Mouse (Mus musculus) lung, postnatal 14 days (tissue): ENCODE data around the gene Olfr1309.
"Not testable (repeated sequence)": the region's sequence is repeated elsewhere in the genome, so short reads cannot be mapped to it uniquely, and the experiment has no call there.

Source experiments
- DNase-seq: peaks from one replicate; pipeline ENCODE4 v3.0.0; 2021

Olfr1309 gene

DNA sequence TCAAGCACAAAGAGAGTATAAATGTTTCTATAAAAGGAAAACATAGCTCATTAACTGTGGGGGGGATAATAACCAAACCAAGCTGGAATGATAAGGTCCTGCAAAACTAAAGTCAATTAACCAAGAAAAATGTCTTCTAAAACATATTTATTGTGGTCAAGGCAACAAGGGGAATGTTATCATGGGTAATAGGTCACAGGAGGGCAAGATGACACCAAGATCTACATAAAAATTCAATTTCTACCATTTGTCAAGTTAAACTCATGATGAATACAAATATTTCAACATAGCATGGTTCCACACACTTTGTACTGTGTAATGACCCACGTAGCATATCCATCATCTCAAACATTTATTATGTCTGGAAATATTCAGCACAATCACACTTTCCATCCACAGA, at the start of gene Olfr1309:
TSS of gene Olfr1309 (minus strand) at position 101 of the 400 bp plus-strand sequence.
- DNase-seq: no peak

DNA sequence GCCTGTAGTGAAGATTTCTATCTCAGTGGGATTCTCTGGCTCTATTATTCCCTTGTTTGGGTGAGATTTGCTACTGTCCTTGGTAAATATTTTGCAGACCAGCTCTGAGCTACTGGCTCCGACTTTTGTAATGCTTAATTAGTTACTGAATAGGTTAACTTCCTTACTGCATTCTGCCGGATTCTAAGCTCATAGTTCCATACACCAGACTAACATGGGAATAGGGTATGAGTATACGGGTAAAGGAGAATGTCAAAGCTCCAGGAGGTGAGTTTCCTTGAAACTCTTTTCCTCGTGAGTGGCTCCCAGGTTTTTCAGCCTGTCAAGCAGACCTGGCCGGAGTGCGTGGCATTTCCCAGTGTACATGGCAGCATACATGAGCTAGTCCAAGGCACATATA, 36.9 kb upstream of the Olfr1309 start:
- DNase-seq: not testable (repeated sequence)

DNA sequence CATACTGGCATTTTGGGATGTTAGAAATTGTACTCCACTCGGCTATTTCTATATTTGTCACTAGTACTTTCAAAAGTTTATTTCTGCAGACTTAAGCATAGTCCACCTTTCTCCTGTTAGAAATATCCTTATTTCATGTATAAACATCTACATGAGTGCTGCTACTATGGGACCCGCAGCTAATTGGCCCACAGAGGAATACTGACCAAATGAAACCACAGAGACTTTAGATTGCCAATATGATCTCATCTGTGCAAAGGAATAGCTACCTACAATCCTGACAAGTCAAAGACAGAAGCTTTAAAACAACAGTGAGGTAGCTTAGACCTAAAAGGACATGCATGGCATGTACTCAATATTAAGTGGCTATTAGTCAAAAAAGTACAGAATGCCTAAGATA, 34.2 kb upstream of the Olfr1309 start, which contains the start of gene Olfr1311:
TSS of gene Olfr1311 (minus strand) at position 101 of the 400 bp plus-strand sequence.
- no peak for DNase-seq

DNA sequence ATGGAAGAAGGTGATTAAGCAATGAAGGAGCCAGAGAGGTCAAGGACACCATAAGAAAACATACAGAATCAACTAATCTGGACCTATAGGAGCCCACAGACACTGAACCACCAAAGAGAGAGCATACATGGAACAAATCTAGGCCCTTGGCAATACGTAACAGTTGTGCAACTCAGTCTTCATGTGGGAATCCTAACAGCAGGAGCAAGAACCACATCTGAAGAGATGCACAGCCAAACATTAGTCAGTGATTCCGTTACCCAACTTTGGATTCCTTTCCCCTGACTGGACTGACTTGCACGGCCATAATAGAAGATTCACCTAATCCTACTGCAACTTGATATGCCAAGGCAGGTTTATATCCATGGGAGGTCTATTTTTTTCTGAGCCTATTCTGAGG, 24.8 kb upstream of the Olfr1309 start:
- no peak for DNase-seq

DNA sequence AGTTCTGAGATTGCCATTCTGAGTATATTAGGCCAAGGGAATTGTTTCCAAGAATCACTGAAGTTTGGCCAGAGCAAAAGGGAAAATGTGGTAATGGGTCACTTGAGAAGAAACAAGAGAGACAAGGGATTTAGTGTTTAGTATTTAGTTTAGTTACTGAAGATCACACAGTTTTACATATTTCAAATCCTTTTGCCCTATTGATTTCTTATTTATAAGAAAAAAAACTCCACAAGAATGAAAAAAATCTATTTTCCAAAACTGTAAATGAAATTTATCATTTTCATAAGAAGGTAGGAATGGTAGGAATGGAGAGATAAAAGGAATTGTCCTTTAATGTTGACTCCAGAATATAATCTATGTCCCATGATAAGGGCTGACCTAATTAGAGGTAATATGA, 22.5 kb upstream of the Olfr1309 start, which contains the start of gene Olfr1310:
TSS of gene Olfr1310 (minus strand) at position 101 of the 400 bp plus-strand sequence.
- DNase-seq: no peak

DNA sequence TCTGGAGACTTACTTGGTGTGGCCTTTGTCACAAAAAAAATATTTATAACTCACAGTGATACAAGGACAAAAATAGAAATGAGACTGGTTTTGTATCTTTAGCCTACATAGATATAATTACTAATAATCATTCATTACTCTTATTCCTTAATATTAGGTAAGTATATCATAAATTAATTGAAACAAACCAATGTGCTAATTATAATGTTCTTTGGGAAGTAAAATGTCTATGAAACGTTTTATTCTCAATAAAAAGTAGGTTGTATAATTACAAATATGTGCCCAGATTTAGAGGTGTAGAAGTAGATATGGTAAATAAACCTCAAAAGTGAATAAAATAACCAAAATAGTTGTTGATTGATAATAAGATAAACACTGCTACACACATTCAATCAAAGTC, 25.2 kb downstream of the Olfr1309 start, which contains the start of gene Olfr1308:
TSS of gene Olfr1308 (minus strand) at position 101 of the 400 bp plus-strand sequence.
- DNase-seq: no peak

DNA sequence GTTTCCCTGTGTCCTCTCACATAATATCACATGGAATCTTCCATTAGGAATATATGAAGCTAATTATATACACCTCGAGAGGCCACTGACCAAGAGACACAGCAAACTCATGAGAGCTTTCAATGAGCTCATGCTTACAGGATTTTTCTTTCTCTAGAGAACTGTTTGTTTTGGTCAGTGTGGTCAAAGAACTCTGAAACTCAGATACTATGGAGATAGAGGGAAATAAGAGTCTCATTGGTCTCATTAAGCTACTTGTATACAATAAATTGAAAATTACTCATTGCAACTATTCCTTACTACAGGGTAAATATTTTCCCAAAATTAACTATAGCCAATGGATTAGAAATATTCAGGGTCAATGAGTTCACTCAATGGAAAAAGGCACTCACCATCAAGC, 40.7 kb downstream of the Olfr1309 start, which contains the start of gene Olfr1307:
TSS of gene Olfr1307 (minus strand) at position 101 of the 400 bp plus-strand sequence.
- DNase-seq: no peak
